Mouse (Mus musculus) heart, postnatal 36 days (tissue): ENCODE data around the gene Ipp. TPM values are rescaled to one million over a fixed set of nuclear protein-coding genes. Genes with fewer than 3 reads are reported as not detected.

ENCODE experiments used
- DNase-seq, 2 experiments: peaks; one replicate each; pipeline ENCODE4 v3.0.0; 2021 to 2022
- intact Hi-C: fragments of 180-260 bp; cut with DNase I; formaldehyde crosslinking; loops from one replicate; pipeline ENCODE4 v1.15.1; 2025
- total RNA-seq, 2 experiments: library from RNA; stranded (reverse); gene quantifications; 2 replicates each; pipeline ENCODE4 v1.2.3; 2021

Gene Ipp
- 10 to 100 TPM; 15.8 to 16.2 TPM for total RNA-seq

- intact Hi-C loops, result loop anchor here (2.0 to 5.0 kb wide), 2 partner anchors 45 to 50 kb away; partner anchors contain the start of genes Gpbp1l1 and Tmem69
- peak; percentile 92 to 93 for DNase-seq
These were observed at the start of gene Ipp for GRCm38 (mm10) chr4:116507425-116508218. Gene Ipp (plus strand): TSS chr4:116507549.

GRCm38 (mm10) chr4:116461943-116462342 lies 45.4 kb upstream of the Ipp start:
- DNase-seq, result no peak
- intact Hi-C loops, result loop anchor here (2.0 to 5.0 kb wide), 2 partner anchors 45 to 295 kb away; partner anchors contain the start of genes Ipp and Tspan1

DNA sequence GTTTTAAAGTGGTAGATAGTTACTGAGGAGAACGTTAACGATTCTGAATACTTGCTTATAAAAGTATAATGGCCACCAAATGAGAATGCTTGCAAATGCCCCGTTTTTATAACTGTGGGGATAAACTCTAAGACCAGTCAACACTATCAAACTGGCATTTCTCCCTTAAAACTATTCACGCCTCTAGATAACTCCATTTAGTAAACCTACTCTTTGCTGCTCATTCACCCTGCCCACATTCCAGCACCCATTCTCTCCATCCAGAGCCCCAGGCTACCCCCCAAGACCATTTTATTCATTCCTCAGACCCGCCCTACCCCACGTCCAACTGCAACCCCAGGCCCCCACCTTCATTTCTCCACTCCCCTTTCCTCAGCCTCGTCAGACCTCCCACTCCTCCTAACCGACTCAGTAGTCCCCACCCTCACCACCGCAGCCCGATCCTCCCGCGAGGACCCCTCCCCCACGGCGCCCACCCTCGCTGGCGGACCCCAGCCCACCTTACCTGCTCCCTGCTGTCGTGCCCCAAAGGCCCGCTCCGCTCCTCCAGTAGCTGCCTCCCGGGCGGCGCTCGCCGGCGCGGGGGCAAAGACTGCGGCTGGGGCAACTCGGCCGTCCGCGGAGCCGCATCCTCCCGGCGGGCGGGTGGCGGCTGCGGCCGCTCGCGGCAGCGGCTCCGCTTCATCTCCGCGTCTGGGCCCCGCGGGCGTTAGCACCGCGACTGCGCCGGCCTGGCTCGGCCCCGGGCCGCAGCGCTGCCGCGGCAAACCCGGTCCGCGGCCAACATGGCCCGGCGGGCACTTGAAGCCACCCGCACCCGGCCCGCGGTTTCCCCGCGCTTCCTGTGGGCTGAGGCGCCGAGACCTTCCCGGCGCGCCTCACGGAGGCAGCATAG lies 43.9 kb upstream of the Ipp start:
- intact Hi-C loops, result loop anchor here (1.0 to 5.0 kb wide), 3 partner anchors 43 to 296 kb away; partner anchors contain the start of genes Ipp, Tmem69 and Tspan1
- peak in 1 of 2 experiments; percentile 36 for DNase-seq

DNA sequence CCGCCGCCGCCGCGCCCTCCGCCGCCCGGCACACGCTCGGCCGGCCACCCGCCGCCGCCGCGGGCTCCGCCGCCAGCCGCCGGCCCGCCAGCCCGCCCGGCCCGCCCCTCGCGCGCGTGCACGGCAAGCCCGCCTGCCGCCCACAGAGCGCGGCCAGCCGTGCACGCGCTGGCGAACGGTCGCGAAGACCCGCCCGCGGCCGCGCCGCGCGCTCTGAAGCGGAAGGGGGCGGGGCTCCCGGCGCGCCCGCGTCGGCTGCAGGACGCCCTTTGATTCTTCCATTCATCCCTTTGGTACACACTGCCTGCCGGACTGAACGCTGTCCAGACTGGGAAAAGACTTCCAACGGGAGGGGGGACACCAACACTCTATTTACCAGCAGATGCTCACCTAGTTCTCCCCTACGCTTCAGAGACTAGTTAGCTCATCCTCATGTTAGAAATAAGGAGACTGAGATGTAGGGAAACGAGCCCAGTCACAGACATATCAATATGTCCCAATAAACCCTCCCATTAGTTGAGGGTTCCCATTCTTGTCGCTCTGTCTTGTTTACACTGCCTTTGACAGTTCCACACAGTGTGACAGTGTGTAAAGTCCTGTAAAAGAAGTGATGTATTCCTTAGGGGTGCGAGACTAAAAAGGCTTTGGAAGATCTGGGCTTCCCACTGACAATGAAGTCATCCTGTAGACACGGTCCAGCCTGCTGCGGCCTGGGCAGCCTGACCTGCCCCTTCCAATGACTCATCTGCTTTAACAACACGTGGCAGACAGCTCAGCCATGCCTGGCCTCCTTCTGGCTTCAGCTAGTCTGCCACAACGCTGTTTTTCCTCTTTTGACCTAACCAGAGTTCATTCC lies 43.0 kb upstream of the Ipp start, which contains the start of gene Mast2:
TSS of gene Mast2 (minus strand) at position 58 of the 856 bp plus-strand sequence.
- peak; percentile 84 for DNase-seq
- intact Hi-C loops, result loop anchor here (1.0 to 5.0 kb wide), 2 partner anchors 91 to 297 kb away; partner anchors contain the start of genes Tmem69 and Tspan1

DNA sequence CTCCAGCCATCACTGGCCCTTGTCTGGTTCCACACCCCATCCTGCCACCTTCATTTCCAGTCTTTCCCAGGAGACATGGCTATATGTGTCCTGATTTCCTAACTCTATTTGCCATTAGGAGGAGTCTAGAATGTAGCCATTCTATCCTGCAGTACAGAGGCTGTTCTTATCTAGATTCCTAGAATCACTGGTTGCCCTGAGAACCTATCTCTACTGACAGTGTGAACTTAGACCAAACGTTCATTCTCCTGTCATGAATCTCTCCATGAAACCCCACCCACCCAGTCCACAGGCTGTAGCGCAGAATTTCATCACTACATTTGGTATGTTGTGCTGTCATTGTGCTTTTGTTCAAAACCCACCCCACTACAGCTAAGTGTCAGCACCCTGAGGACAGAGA lies 26.0 kb upstream of the Ipp start:
- intact Hi-C loops, result no loop called here
- DNase-seq, result no peak

- intact Hi-C loops, result no loop called here
- DNase-seq, result no peak
These were observed 23.9 kb upstream of the Ipp start for GRCm38 (mm10) chr4:116483476-116483875.

DNA sequence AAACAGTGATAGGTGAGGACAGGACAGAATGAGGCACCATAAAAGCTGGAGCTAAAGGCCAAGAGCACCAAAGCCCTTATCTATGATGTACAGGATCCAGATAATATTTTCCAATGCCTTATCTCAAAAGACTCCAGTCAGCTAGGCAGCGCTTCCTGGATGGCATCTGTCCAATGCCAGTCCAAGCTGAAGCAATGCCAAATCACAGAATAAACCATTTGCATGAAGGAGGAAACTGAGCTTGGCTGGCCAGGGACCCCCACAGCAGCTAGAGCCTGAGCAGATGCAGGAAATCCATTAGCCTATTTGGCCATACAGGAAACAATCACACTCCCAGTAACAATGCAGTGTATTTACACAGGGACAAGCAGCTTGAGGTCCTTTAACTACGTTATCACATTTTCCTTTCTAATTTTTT lies 16.2 kb upstream of the Ipp start:
- peak; percentile 14 to 34 for DNase-seq
- intact Hi-C loops, result no loop called here

GRCm38 (mm10) chr4:116491886-116492285 lies 15.5 kb upstream of the Ipp start:
- intact Hi-C loops, result no loop called here
- no peak for DNase-seq

GRCm38 (mm10) chr4:116492460-116492859 lies 14.9 kb upstream of the Ipp start:
- DNase-seq, result no peak
- intact Hi-C loops, result no loop called here

DNA sequence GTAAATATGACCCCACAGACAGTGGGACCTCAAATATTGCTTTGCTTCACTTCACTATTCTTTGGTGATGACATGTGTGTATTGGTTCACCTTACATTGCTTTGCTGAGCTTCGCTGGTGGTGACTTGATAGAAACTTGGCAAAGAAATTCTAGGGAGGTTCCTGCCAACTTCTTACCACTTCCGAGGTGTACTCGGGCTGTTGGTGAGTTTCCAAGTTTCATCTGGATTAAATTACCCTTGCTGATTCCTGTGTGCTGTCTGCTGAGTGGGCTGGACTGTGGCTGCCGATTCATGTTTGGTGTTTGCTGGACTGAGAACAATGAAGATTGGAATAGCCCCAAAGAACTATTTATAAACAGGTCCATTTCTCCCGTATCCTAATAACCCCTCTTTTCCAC lies 13.7 kb upstream of the Ipp start:
- no peak for DNase-seq
- intact Hi-C loops, result no loop called here

DNA sequence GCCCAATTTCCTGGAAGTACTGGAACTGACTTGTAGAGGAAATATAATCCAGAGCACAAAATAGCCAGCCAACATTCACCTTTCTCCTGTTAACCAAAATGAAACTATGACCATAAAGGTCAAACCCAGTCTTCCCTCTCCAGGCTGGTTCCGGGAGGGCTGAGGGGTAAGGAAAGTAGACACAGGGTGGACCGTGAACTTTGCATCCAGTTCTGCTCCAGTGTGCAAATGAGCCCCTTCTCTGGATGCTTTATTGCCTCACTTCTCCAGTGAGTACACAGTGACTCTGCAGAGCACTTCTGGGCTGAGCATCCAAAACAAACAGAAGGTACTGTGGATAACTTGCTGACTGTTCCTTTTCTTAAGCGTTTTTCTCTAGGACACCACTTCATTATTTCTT lies 7.4 kb upstream of the Ipp start:
- intact Hi-C loops, result no loop called here
- no peak for DNase-seq

- intact Hi-C loops, result loop anchor here (2.0 to 5.0 kb wide), 2 partner anchors 44 to 50 kb away; partner anchors contain the start of genes Gpbp1l1 and Tmem69
These were observed 394 bp upstream of the Ipp start for GRCm38 (mm10) chr4:116506886-116507424.

GRCm38 (mm10) chr4:116531109-116531508 lies 23.8 kb downstream of the Ipp start:
- no peak for DNase-seq
- intact Hi-C loops, result no loop called here

More at GRCm38 (mm10) chr4:116506886-116507424, 394 bp upstream of the Ipp start:
- no peak for DNase-seq

- intact Hi-C loops, result no loop called here
These were observed 29.0 kb downstream of the Ipp start for GRCm38 (mm10) chr4:116536351-116536750.

GRCm38 (mm10) chr4:116537737-116538136 lies 30.4 kb downstream of the Ipp start:
- intact Hi-C loops, result no loop called here
- DNase-seq, result no peak

More at GRCm38 (mm10) chr4:116536351-116536750, 29.0 kb downstream of the Ipp start:
- DNase-seq, result no peak

- DNase-seq, result no peak
- intact Hi-C loops, result no loop called here
These were observed 43.1 kb downstream of the Ipp start for GRCm38 (mm10) chr4:116550432-116550831.

GRCm38 (mm10) chr4:116553035-116553434 lies 45.7 kb downstream of the Ipp start:
- no peak for DNase-seq
- intact Hi-C loops, result no loop called here

GRCm38 (mm10) chr4:116555413-116556300 lies 48.3 kb downstream of the Ipp start, which contains the start of gene Tmem69:
Gene Tmem69 (minus strand): TSS chr4:116555936.
- intact Hi-C loops, result loop anchor here (1.0 to 5.0 kb wide), 4 partner anchors 48 to 393 kb away; partner anchors contain the start of genes Ipp, Mast2 and Prdx1
- DNase-seq, result peak; percentile 74 to 80
